Mouse (Mus musculus) ES-Bruce4 (cell line): ENCODE data around the gene Hbq1b.
"Not testable (repeated sequence)": the region's sequence is repeated elsewhere in the genome, so short reads cannot be mapped to it uniquely, and the experiment has no call there.

ENCODE experiments used
- EP300 ChIP-seq: IDR thresholded peaks from 2 replicates; pipeline ENCODE4 v1.6.1; 2011; ENCODE audit warnings: low read depth, low read length; ENCODE audit not compliant: insufficient read depth
- POLR2A ChIP-seq: IDR thresholded peaks from one replicate; pipeline ENCODE4 v1.8.1; 2011; ENCODE audit warnings: low read length; ENCODE audit not compliant: insufficient read depth

GRCm38 (mm10) chr11:32299865-32300264, 13.1 kb downstream of the Hbq1b start, which contains the start of gene Hbq1a:
- TF ChIP-seq POLR2A, EP300: not testable (repeated sequence)
